Mouse (Mus musculus): Measurements from ENCODE around the gene Fxyd6.

Fxyd6 gene

GRCm38 (mm10) chr9:45411803-45412202, 41.8 kb downstream of the Fxyd6 start:
- DNase-seq (ENCODE audit: low read depth, low spot score), result peak; percentile 87

DNA sequence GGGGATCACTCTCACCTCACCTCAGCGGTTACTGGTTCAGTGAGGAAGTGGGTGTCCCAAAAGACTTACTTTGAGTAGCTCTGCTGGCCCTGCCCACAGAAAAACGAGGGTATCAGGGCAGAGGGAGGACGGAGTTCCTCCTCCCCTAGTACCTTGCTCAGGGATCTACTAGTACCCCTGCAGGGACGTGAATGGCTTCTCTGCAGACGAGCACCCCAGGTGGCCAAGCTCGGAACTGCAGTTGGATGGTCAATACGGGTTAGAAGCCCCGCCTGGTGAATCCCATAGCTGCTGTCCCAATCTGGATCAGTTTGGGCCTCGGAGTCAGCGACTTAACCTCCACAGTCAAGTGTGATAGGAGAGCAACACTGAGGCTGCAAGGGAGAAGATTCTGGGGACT, 42.3 kb downstream of the Fxyd6 start:
- DNase-seq (ENCODE audit: low read depth, low spot score), result peak; percentile 90

DNA sequence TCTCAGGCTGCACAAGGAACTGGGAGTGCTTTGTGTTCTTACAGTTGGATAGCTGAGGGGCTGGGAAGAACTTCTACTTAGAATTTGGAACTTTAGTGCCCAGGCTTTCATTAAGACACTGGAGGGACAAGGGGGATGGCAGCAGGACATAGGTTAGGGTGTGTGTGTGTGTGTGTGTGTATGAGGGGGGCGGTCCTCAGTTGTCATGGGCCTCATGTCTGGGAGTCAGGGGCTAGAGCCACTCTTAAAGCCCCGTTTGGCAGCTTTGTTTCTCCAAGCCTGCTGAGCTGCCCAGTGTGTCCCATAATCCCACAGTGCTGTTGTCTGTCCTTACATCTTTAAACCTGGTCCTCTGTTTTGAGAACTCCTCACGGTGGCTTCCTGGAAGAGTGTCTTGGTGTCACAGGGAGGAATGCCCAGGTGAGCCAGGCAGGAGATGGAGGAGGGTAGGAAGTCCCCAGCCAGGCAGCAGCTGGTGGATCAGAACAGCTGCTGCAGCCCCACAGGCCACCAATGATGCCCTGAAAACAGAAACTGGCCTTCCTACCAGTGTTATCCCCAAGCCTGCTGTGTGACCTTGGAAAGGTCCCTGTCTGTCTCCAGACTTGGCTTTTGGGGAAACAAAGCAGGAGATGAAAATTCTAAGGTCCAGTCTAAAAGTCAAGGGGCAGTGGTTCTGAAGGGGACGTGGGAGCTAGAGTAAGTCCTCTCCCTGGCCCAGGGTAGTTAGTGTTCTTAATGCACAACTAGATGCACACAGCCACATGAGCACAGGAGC, 42.9 kb downstream of the Fxyd6 start:
- no peak for DNase-seq (ENCODE audit: low read depth, low spot score)

DNA sequence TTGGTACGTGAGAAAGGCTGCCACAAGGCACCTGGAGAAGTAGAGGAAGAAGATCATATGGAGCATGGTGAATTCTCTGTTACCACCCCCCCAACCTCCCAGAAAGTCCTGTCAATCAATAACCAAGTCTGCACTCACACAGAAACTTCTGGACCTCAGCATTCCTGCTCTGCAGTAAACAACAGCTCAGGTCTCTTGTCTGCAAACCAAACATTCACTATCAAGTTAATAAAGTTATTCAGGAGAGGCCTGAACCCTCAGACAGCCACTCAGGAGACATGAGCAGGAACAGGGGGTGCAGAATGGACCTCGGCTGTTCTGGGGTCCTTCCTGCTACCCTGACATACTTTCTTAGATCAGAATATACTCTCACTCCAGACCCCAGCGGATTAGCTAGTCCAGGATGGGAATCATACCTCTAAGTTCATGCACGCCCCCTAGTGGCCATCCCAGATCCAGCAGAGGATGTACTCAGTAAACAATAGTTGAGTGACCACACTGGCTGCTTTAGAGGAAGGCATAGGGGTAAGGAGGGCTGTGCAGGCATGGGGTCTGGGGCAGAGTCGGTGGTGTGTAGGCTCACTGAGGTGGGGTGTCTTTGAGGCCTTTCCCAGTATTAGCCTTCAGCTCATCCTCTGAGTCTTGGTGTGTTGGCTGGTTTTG, 43.6 kb downstream of the Fxyd6 start:
- DNase-seq (ENCODE audit: low read depth, low spot score), result no peak

DNA sequence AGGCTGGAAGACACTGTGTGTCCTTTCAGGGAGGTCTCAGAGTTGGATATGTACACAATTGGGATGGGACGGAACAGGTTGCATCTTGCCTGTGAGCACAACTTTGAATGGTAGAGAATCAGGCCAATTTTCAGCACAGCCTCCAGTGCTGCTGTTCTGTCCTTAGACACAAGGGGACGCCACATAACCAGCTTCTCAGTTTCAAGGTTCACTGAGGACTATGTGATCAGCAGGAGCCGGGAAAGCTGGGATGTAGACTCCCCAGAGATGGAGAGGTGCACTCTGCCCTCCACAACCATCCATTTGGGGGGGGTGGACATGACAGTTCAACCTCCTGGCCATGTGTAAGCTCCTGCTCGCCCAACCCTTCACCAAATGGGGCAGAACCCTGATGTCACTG, 45.9 kb downstream of the Fxyd6 start:
- DNase-seq (ENCODE audit: low read depth, low spot score), result peak; percentile 86

DNA sequence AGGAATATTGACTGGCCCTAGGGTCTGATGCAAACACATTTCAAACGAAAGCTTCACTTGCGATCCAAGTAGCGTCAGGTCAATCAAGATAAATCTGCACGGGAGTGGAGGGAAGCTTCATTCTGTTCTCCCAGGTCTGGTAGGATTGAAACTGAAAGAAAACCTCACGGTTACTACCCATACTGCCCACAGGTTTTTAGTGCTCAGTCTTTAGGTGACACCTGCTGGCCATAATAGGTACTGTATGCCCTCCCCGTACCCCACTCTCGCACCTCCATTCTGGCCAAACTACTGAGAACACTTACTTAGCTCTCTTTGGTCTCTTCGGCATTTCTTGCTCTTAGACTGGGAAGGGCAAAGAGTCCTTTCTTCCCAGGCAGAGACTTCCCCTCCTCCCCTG, 47.3 kb downstream of the Fxyd6 start:
- DNase-seq (ENCODE audit: low read depth, low spot score), result peak; percentile 78

GRCm38 (mm10) chr9:45418252-45418651, 48.3 kb downstream of the Fxyd6 start:
- peak; percentile 83 for DNase-seq (ENCODE audit: low read depth, low spot score)

DNA sequence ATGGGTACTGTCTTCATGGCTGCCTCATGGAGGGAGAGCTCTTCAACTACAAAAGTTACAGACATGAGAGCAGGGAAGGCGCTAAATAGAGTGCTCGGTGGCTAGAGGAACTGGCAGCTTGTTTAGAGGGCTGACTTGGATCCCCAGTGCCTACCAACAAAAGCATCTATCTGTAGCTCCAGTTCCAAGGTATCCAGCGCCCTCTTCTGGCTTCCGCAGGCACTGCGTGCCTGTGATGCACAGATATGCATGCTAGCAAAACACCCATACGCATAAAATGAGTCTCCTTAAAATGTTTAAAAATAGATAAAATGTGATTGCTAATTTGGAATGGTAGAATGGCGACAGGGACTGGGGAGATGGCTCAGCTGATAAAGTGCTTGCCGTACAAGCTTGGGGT, 51.2 kb downstream of the Fxyd6 start:
- DNase-seq (ENCODE audit: low read depth, low spot score), result no peak

GRCm38 (mm10) chr9:45422761-45423298, 52.8 kb downstream of the Fxyd6 start:
- peak; percentile 58 for DNase-seq (ENCODE audit: low read depth, low spot score)

DNA sequence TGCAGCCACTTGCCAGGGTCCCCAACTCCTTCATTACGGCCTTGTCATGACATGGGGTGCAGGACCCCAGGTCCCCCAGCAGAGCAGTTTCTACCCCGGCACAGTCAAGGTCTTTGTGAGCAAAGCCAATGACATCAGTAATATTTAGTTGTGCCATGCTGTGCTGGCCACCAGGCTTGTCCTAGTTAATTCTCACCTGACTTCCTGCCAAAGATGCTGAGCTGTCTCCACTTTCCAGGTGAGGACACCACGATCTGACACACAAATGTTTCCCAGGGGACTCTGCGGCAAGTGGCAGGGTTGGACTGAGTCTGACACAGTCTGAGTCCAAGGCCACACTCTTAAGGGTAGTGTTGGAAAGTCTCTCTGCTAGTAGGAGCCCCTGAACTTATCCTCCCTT, 56.5 kb downstream of the Fxyd6 start, which contains the start of gene Dscaml1:
Dscaml1 (plus strand) TSS at position 173 of the 400 bp plus-strand sequence.
- DNase-seq (ENCODE audit: low read depth, low spot score), result peak; percentile 91

GRCm38 (mm10) chr9:45429392-45429791, 59.4 kb downstream of the Fxyd6 start:
- no peak for DNase-seq (ENCODE audit: low read depth, low spot score)

DNA sequence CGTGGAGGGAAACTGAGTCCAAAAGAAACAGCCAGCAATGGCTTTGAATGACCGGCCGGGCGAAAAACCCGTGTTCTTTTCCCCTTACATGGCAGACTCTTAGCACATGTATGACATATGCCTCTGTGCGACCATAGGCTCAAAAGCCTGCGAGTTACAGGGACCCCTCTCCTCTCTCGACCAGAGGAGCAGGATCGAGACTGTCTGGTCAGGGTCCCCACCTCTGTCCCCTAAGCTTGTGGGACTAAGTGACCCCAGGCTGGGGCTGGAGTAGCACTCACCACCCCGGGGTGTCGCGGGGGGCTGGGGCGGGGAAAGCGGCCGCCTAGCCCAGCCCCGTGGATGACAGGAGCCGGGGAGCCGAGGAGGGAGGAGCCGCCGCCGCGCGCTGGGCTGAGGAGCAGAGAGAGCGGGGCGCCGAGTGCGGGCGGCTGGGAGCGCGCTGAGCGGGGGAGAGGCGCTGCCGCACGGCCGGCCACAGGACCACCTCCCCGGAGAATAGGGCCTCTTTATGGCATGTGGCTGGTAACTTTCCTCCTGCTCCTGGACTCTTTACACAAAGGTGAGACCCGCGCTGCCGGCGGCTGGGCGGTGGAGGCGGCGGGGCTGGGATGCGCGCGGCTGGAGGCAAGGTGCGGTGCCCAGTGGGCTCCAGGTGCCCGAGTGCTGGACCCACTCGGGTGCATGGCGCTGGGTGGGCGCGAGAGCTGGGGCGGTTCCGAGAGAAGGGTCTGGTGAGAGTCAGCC, 60.1 kb downstream of the Fxyd6 start:
- DNase-seq (ENCODE audit: low read depth, low spot score), result peak; percentile 67

DNA sequence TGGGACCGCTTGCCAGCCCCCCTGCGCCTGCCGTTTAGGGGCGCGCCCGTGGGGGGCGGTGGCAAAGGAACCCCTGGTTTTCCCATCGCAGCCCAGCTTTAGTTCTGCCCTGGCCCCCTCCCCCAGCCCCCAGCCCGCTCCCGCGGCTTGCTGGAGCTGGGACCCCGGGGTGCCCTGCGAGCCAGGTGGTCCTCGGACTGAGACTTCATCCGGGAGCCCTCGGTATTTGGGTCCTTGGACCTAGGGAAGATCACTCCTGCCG, 60.6 kb downstream of the Fxyd6 start:
- no peak for DNase-seq (ENCODE audit: low read depth, low spot score)

DNA sequence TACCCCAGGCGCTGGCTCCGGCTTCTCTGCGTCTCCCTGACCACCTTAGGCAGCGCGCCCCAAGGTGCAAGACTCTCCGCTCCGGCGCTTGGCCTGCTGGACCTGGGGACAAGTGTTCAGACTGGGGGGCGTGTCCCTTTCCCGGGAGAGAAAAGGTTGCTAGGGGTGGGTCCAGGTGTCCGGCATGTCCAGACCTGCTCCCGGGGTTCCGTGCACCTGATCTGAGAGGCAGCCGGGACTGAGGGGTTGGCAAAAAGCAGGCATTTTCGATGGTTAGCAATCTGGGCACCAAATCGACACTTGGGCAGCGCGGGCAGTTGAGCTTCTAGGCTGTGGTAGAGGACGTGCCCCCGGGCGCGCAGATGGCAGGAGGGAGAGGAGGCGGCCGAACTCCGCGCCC, 61.2 kb downstream of the Fxyd6 start:
- peak; percentile 52 for DNase-seq (ENCODE audit: low read depth, low spot score)

DNA sequence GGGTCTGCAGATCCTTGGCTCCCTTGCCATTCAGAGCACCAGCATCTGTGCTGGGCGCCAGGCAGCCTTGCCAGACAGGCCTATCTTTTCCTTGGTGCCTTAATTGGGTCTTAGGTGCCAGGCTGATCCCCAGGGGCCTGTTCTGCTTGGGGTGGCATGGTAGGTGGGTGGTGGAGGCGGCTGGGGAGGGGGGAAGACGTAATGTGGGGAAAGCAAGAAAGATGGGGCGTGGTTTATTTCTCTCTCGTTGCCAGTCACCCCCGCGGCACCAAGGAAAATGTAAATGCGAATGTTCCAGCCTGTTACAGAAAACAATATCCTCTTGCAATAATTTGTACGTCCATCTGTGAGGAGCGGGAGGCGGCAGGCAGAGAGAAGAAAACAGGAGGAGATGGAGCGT, 62.7 kb downstream of the Fxyd6 start:
- peak; percentile 79 for DNase-seq (ENCODE audit: low read depth, low spot score)

- peak; percentile 50 for DNase-seq (ENCODE audit: low read depth, low spot score)
These were observed 63.1 kb downstream of the Fxyd6 start for GRCm38 (mm10) chr9:45433119-45433518.

GRCm38 (mm10) chr9:45434171-45434570, 64.2 kb downstream of the Fxyd6 start:
- peak; percentile 55 for DNase-seq (ENCODE audit: low read depth, low spot score)

- no peak for DNase-seq (ENCODE audit: low read depth, low spot score)
These were observed 69.0 kb downstream of the Fxyd6 start for GRCm38 (mm10) chr9:45439025-45439424.

- no peak for DNase-seq (ENCODE audit: low read depth, low spot score)
These were observed 70.2 kb downstream of the Fxyd6 start for GRCm38 (mm10) chr9:45440083-45440784.

GRCm38 (mm10) chr9:45444251-45444798, 74.3 kb downstream of the Fxyd6 start:
- DNase-seq (ENCODE audit: low read depth, low spot score), result no peak

Data from brain, adult 2 months (tissue).